ENCODE assay signal across 8 mouse cellular contexts in the genomic region with DNA sequence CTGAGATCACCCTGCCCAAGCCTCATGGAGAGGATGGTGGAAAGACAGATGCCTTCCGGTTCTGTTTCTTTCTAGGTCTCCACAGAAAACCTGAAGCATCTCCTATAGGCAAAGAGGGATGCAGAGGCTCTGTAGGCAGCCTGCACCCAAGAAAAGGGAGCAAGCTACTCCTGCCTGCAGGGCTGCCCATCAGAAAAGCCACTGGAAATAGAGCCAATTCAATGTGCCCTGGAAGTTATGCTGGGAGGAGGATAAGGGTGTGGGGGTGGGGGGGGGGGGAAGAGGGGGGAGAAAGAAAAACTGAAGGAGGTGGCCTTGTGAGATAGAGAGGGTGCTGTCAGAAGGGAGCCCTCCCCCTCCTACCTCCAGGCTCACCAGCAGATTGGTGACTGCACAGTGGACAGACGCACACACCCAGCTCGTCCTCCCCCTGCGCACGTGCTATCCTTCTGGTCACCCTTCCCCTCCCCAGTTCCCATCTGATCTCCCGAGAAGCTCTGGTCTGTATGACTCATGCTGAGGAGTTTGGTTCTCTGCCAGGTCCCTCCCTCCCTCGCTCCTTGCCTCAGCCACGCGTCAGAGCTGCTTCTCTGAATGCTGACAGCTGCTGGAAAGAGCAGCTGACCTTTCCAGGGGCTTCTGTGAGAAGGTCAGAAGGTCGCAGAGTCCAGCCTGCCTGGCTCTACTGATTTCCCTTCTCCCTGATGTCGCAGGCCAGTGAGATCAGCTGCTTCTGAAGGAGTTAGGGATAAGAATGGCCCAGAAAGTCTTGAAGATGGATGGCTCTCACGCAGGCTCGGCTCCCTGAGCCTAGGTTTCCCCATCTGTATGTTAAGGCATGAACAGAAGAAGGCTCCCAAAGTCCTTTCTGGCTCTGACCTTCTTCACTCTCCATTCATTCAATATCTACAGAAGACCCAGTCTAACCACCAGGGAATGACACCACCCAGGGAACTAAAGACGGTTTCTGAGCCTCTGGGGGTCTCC. TPM values are rescaled to one million over a fixed set of nuclear protein-coding genes. Genes with fewer than 3 reads are reported as not detected.
DNase-seq lines count a peak whose midpoint lies in the region; ATAC-seq lines count a peak whose summit lies in the region.

No protein-coding gene starts in this region.

- DNase-seq in thymus, adult 18-20 months, result peak; percentile 18 to 30
- no peak for DNase-seq in thymus, postnatal 0 days (ENCODE audit: low spot score)
- peak; percentile 75 for DNase-seq in forebrain, embryonic 11.5 days (ENCODE audit: low spot score)
- peak; percentile 96 for DNase-seq in kidney, postnatal 10 days
- peak; percentile 75 for DNase-seq in liver

- no peak overlapping the region for H3K27ac ChIP-seq in forebrain, embryonic 11.5 days (ENCODE audit: low read depth, low read length)
- peak overlapping the region; percentile 89 for H3K27ac ChIP-seq in heart, embryonic 13.5 days (replicated peaks)
- no peak overlapping the region for H3K27ac ChIP-seq in midbrain, embryonic 16.5 days (ENCODE audit: low read length)
- H3K27ac ChIP-seq in stomach, embryonic 14.5 days (ENCODE audit: low read length), result peak overlapping the region; percentile 67; the same call in 1 of the 2 replicates

- peak; percentile 67 for ATAC-seq in forebrain, embryonic 11.5 days (replicated peaks; ENCODE audit: low FRiP score)
- peak; percentile 84 for ATAC-seq in heart, embryonic 13.5 days (ENCODE audit: extremely low read depth, insufficient number of reproducible peaks, low FRiP score, low TSS enrichment)
- ATAC-seq in midbrain, embryonic 16.5 days, result peak; percentile 54
- peak; percentile 91 for ATAC-seq in stomach, embryonic 14.5 days (ENCODE audit: insufficient number of reproducible peaks, insufficient read depth, low FRiP score, low read depth)

- WGBS in forebrain, embryonic 11.5 days, result 32% methylated on average over 14 of the region's 14 CpGs
- 11% methylated on average over 14 of the region's 14 CpGs for WGBS in heart, embryonic 13.5 days
- 19% methylated on average over 14 of the region's 14 CpGs for WGBS in midbrain, embryonic 16.5 days
- WGBS in stomach, embryonic 14.5 days, result 14% methylated on average over 14 of the region's 14 CpGs

- no peaks in the 10 kb centered on the region for H3K9me3 ChIP-seq in forebrain, embryonic 11.5 days (ENCODE audit: control insufficient read depth, low read length)
- H3K9me3 ChIP-seq in heart, embryonic 13.5 days, result 0 out of 2 replicates have a peak, but pooled peaks cover 4% of the 10 kb centered on the region
- H3K9me3 ChIP-seq in midbrain, embryonic 16.5 days (replicated peaks; ENCODE audit: control insufficient read depth, low read length, poor library complexity, severe bottlenecking), result no peaks in the 10 kb centered on the region; the same call in 1 of the 2 replicates
- H3K9me3 ChIP-seq in stomach, embryonic 14.5 days (ENCODE audit: control insufficient read depth, low read depth, low read length), result peaks cover 3% of the 10 kb centered on the region; the same call in 1 of the 2 replicates

- no peak overlapping the region for H3K4me3 ChIP-seq in forebrain, embryonic 11.5 days (ENCODE audit: low read depth, low read length)
- peak overlapping the region; percentile 13 for H3K4me3 ChIP-seq in heart, embryonic 13.5 days
- no peak overlapping the region for H3K4me3 ChIP-seq in midbrain, embryonic 16.5 days (ENCODE audit: low read depth, low read length)
- no peak overlapping the region for H3K4me3 ChIP-seq in stomach, embryonic 14.5 days (ENCODE audit: low read depth, low read length)

- H3K4me1 ChIP-seq in forebrain, embryonic 11.5 days (replicated peaks; ENCODE audit: control insufficient read depth, insufficient read depth, low read length), result 0 out of 2 replicates have a peak, but pooled peaks cover 3% of the 10 kb centered on the region
- H3K4me1 ChIP-seq in heart, embryonic 13.5 days, result peaks cover 52% of the 10 kb centered on the region
- H3K4me1 ChIP-seq in midbrain, embryonic 16.5 days (ENCODE audit: control insufficient read depth, insufficient read depth, low read length), result peaks cover 3% of the 10 kb centered on the region; the same call in 1 of the 2 replicates
- peaks cover 19% of the 10 kb centered on the region for H3K4me1 ChIP-seq in stomach, embryonic 14.5 days (ENCODE audit: control insufficient read depth, insufficient read depth, low read length)

- H3K4me2 ChIP-seq in forebrain, embryonic 11.5 days (ENCODE audit: low read depth, low read length, severe bottlenecking), result no peak overlapping the region
- H3K4me2 ChIP-seq in heart, embryonic 13.5 days, result peak overlapping the region; percentile 55
- 0 out of 2 replicates have a peak overlapping the region, but pooled peaks have one; percentile 3 for H3K4me2 ChIP-seq in midbrain, embryonic 16.5 days (ENCODE audit: low read length)
- peak overlapping the region; percentile 10; the same call in 1 of the 2 replicates for H3K4me2 ChIP-seq in stomach, embryonic 14.5 days (replicated peaks; ENCODE audit: low read depth, low read length)

- no peaks in the 10 kb centered on the region for H3K27me3 ChIP-seq in forebrain, embryonic 11.5 days (ENCODE audit: control insufficient read depth, insufficient read depth, low read length)
- no peaks in the 10 kb centered on the region for H3K27me3 ChIP-seq in heart, embryonic 13.5 days (replicated peaks)
- no peaks in the 10 kb centered on the region for H3K27me3 ChIP-seq in midbrain, embryonic 16.5 days (ENCODE audit: control insufficient read depth, insufficient read depth, low read depth, low read length)
- no peaks in the 10 kb centered on the region for H3K27me3 ChIP-seq in stomach, embryonic 14.5 days (ENCODE audit: control insufficient read depth, insufficient read depth, low read length)

- no peaks in the 10 kb centered on the region for H3K36me3 ChIP-seq in forebrain, embryonic 11.5 days (ENCODE audit: control insufficient read depth, insufficient read depth, low read length)
- H3K36me3 ChIP-seq in heart, embryonic 13.5 days, result no peaks in the 10 kb centered on the region
- H3K36me3 ChIP-seq in midbrain, embryonic 16.5 days (ENCODE audit: control insufficient read depth, insufficient read depth, low read length), result no peaks in the 10 kb centered on the region
- H3K36me3 ChIP-seq in stomach, embryonic 14.5 days (ENCODE audit: control insufficient read depth, insufficient read depth, low read length), result no peaks in the 10 kb centered on the region

- H3K9ac ChIP-seq in forebrain, embryonic 11.5 days (ENCODE audit: low read length), result no peak overlapping the region
- peak overlapping the region; percentile 67 for H3K9ac ChIP-seq in heart, embryonic 13.5 days
- no peak overlapping the region for H3K9ac ChIP-seq in midbrain, embryonic 16.5 days (ENCODE audit: low read depth, low read length)
- no peak overlapping the region for H3K9ac ChIP-seq in stomach, embryonic 14.5 days (replicated peaks; ENCODE audit: low read depth, low read length)

RNA-seq across cellular contexts. Expression of a gene that starts 46.2 kb away (rescaled TPM):
- polyA plus RNA-seq in thymus, postnatal 0 days (2015; fragmentation: Nextera tagmentation; extraction: Ambion mirVana), result 0.23 and 0.34 TPM in 2 replicates
- polyA plus RNA-seq in forebrain, embryonic 11.5 days (2014; fragmentation: Nextera tagmentation; extraction: Ambion mirVana), result 0.29 and 0.32 TPM in 2 replicates
- 3.1 and 3.6 TPM in 2 replicates for polyA plus RNA-seq in heart, embryonic 13.5 days (2015; fragmentation: Nextera tagmentation; extraction: Ambion mirVana)
- polyA plus RNA-seq in midbrain, embryonic 16.5 days (2015; fragmentation: Nextera tagmentation; extraction: Ambion mirVana), result 0.06 and 0.20 TPM in 2 replicates
- polyA plus RNA-seq in stomach, embryonic 14.5 days (2014; fragmentation: Nextera tagmentation; extraction: Ambion mirVana), result 2.5 and 2.9 TPM in 2 replicates

Comparison
In these comparisons a context has a peak if more than half of its experiments do, and no peak if none do; other contexts are left out.
1. H3K27ac ChIP-seq: peak in heart, embryonic 13.5 days (single experiment) and stomach, embryonic 14.5 days (single experiment); none in forebrain, embryonic 11.5 days (single experiment) and midbrain, embryonic 16.5 days (single experiment).
2. Peak in every context shown above with its lines, with median percentiles within 50 percentile points of each other: ATAC-seq.